Mouse (Mus musculus) limb, embryonic 13.5 days (tissue): Measurements from ENCODE around the gene Fxr1. TPM values are rescaled to one million over a fixed set of nuclear protein-coding genes. Genes with fewer than 3 reads are reported as not detected.

ENCODE experiments used
- ATAC-seq: fragments of 200-750 bp; cut with Nextera tagmentation; 2 replicates; pipeline ENCODE4 v1.8.0; 2017; ENCODE audit warnings: low read depth, moderate number of reproducible peaks, moderate TSS enrichment; ENCODE audit not compliant: low FRiP score
- H3K27ac ChIP-seq: fragments of 300-500 bp; sonication (generic); 2 replicates; pipeline ENCODE4 v1.5.1; 2015; ENCODE audit warnings: inconsistent platforms, mild to moderate bottlenecking, moderate library complexity
- H3K27me3 ChIP-seq: fragments of 300-500 bp; sonication (generic); 2 replicates; pipeline ENCODE4 v1.6.1; 2015; ENCODE audit warnings: mild to moderate bottlenecking, inconsistent platforms
- H3K36me3 ChIP-seq: fragments of 300-500 bp; sonication (generic); 2 replicates; pipeline ENCODE4 v1.6.1; 2015; ENCODE audit warnings: inconsistent platforms, mild to moderate bottlenecking, moderate library complexity
- H3K4me1 ChIP-seq: fragments of 300-500 bp; sonication (generic); 2 replicates; pipeline ENCODE4 v1.6.1; 2015; ENCODE audit warnings: inconsistent platforms
- H3K4me2 ChIP-seq: fragments of 300-500 bp; sonication (generic); replicated peaks from 2 replicates; pipeline ENCODE4 v1.6.1; 2015; ENCODE audit warnings: inconsistent platforms, mild to moderate bottlenecking, moderate library complexity
- H3K4me3 ChIP-seq: fragments of 300-500 bp; sonication (generic); 2 replicates; pipeline ENCODE4 v1.5.1; 2015; ENCODE audit warnings: moderate library complexity, mild to moderate bottlenecking, inconsistent platforms
- H3K9ac ChIP-seq: fragments of 300-500 bp; sonication (generic); 2 replicates; pipeline ENCODE4 v1.6.1; 2015; ENCODE audit warnings: mild to moderate bottlenecking, inconsistent platforms
- H3K9me3 ChIP-seq: fragments of 300-500 bp; sonication (generic); 2 replicates; pipeline ENCODE4 v1.6.1; 2016; ENCODE audit warnings: inconsistent platforms
- WGBS: fragments of 180-500 bp; shearing (Covaris S2); methylation state at CpG from one replicate; pipeline ENCODE4 v1.1.7; 2015; 5-methylcytosine and 5-hydroxymethylcytosine counted together
- polyA plus RNA-seq: library from polyadenylated mRNA; unstranded; fragments of >200 nt; fragmentation: Nextera tagmentation; extraction: Ambion mirVana; gene quantifications from 2 replicates; pipeline ENCODE4 v1.2.1, GENCODE M21; 2015

The Fxr1 gene
- polyA plus RNA-seq, 1 experiment from 2014 or later, result 66.3 TPM

DNA sequence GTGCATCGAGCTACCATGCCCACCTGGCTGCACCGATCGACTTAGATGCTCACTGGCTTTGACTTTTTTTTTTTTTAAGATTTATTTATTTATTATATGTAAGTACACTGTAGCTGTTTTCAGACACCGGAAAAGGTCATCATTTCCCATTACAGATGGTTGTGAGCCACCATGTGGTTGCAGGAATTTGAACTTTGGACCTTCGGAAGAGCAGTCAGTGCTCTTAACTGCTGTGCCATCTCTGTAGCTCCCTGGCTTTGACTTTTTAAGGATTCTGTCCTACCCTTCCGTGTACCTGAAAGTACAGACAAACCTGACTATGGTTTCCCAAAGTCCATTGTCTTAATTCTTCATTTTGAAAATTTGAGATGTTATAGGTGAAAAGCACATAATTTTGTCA is 53.0 kb downstream of the Fxr1 start:
- Histone ChIP-seq H3K4me3 (no peak overlapping the region), H3K27ac (no peak overlapping the region), H3K36me3 (peaks cover 44% of the 10 kb centered on the region), H3K9me3 (no peaks in the 10 kb centered on the region), H3K27me3 (no peaks in the 10 kb centered on the region), H3K4me1 (no peaks in the 10 kb centered on the region), H3K4me2 (no peak overlapping the region), H3K9ac (no peak overlapping the region)
- 94% methylated on average over 6 of the region's 6 CpGs for WGBS
- no peak for ATAC-seq

DNA sequence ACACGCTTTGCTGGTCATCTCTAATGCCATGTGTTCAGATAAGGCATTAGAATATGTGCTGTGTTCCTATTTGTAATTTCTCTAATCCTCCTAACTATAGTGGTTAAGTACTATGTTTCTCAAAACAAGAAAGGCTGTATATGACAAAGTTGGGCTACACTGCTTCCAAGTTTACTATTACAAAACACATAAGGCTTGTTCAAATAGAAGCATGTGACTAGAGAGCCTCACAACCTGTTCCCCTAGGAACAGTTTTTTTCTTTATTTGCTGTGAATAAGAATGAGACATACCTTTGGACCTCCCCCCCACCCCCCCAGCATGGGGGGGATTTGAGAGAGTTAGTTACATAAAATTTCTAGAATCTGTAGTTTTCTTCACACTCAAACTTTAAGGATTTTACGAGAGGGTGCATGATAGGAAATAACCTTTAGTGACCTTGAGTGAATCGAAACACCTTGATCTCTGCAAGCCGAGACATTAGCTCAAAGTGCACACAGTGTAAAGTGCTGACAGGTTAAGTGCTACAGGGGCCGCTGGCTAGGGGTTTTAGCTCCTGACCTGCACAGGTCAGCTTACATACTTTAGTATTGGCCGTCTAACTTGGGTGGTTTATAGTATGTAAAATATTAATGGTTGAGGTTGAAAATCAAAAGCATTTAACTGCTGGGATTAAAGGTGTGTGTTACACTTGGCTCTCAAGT is 56.5 kb downstream of the Fxr1 start:
- Histone ChIP-seq H3K9me3 (no peaks in the 10 kb centered on the region), H3K9ac (no peak overlapping the region), H3K4me3 (no peak overlapping the region), H3K4me2 (no peak overlapping the region), H3K36me3 (peaks cover 47% of the 10 kb centered on the region), H3K27ac (no peak overlapping the region), H3K27me3 (no peaks in the 10 kb centered on the region), H3K4me1 (peaks cover 10% of the 10 kb centered on the region)
- WGBS, result 67% methylated on average over 6 of the region's 6 CpGs
- no peak for ATAC-seq

DNA sequence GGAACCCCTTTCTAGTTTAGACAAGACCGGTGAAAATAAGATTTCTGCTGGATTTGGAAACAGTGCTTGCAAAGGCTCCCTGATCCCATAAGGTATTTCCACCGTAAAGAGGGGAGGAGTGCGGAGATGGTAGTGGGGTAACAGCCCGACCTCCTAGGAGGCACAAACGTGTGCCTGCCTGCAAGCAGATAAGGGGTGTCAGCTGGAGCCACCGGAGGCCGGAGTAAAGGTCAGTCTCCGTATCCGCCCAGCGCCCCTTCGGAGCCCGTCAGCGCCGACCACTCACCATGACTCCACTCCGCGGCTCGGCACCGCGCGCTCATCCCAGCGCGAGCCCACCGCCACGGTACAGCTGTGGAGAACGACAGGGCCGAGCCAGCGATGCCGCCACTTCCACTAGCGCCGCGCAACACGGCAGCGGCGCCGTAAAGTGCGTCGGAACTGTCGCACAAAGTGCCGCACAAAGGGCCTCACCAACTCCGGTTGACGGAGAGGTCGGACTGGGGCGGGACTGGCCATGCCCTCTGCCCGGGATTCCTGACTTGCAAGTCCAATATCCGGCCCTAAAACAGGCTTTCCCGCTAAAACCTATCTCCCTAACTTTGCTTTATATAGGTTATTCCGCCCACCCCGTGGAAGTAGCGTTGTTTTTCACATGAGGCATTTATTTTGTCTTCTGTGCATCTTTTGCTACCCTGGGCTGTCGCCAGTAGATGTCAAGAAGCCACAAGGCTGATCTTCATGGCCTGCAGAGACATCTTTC is 61.3 kb downstream of the Fxr1 start, which contains the start of gene Dnajc19:
Gene Dnajc19 (minus strand): TSS at position 422 of the 763 bp plus-strand sequence.
- Histone ChIP-seq H3K27ac (no peak within 1 kb of the TSS; the same call in 1 of the 2 replicates), H3K4me3 (peak within 1 kb of the TSS; percentile 74), H3K27me3 (no peaks in the 10 kb centered on the region), H3K9me3 (no peaks in the 10 kb centered on the region), H3K4me2 (peak within 1 kb of the TSS; percentile 68), H3K9ac (peak within 1 kb of the TSS; percentile 76), H3K36me3 (peaks cover 11% of the 10 kb centered on the region), H3K4me1 (peaks cover 17% of the 10 kb centered on the region)
- WGBS, result 1% methylated on average over 50 of the region's 50 CpGs
- peak; percentile 91 for ATAC-seq

- Histone ChIP-seq H3K27me3 (no peaks in the 10 kb centered on the region), H3K4me3 (peak overlapping the region; percentile 74), H3K4me2 (peak overlapping the region; percentile 68), H3K9me3 (no peaks in the 10 kb centered on the region), H3K27ac (no peak overlapping the region), H3K4me1 (peaks cover 17% of the 10 kb centered on the region), H3K36me3 (peaks cover 11% of the 10 kb centered on the region), H3K9ac (0 out of 2 replicates have a peak overlapping the region, but pooled peaks have one; percentile 76)
- WGBS, result 79% methylated on average over 3 of the region's 3 CpGs
- no peak for ATAC-seq
Measured at GRCm38 (mm10) chr3:34081929-34082328, 62.2 kb downstream of the Fxr1 start.

DNA sequence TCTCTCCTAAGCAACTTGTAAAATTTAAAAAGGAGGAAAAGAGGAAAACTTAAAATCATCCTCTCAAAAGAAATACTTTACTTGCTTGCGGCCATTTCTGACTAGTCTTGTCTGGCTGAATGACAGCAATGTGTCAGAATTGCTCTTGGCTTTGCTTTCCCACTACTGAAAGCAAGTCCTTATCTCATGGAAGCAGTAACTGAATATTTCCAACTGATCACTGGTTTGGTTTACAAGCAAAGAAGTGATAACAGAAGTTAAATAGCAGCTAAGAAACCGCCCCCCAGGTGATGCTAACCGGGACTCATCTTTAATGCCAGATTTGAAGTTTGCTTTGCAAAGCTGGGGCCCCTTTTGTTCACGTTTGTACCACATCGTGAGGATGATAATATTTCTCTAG is 63.9 kb downstream of the Fxr1 start:
- Histone ChIP-seq H3K4me2 (no peak overlapping the region), H3K4me3 (no peak overlapping the region), H3K27ac (no peak overlapping the region), H3K4me1 (peaks cover 17% of the 10 kb centered on the region), H3K9ac (no peak overlapping the region), H3K36me3 (peaks cover 3% of the 10 kb centered on the region), H3K27me3 (no peaks in the 10 kb centered on the region), H3K9me3 (no peaks in the 10 kb centered on the region)
- no peak for ATAC-seq
- WGBS, result 76% methylated on average over 5 of the region's 5 CpGs

DNA sequence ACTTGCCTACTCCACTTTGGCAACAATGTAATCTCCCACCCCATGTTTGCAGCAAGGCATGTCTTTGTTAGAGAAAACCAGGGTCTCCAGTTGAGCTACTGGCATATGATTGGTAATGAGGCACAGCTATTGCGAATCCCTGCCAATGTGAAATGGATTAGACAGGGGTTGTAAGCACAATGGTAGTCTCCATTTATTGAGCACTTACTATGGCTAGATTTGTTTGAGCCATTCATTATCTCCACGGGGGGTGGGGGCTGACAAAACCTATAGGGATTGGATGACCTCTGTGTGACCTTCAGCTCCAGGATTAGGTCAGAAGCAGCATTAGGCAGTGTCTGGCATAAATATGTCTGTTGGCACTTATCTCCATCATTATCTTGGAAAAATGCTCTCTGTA is 83.1 kb downstream of the Fxr1 start:
- H3K4me3 ChIP-seq, result no peak overlapping the region
- WGBS, result 71% methylated on average over 2 of the region's 2 CpGs
- H3K9ac ChIP-seq, result no peak overlapping the region
- H3K27me3 ChIP-seq, result peaks cover 27% of the 10 kb centered on the region
- H3K4me1 ChIP-seq, result no peaks in the 10 kb centered on the region
- no peaks in the 10 kb centered on the region for H3K36me3 ChIP-seq
- H3K27ac ChIP-seq, result no peak overlapping the region
- H3K4me2 ChIP-seq, result no peak overlapping the region
- ATAC-seq, result no peak
- no peaks in the 10 kb centered on the region for H3K9me3 ChIP-seq

DNA sequence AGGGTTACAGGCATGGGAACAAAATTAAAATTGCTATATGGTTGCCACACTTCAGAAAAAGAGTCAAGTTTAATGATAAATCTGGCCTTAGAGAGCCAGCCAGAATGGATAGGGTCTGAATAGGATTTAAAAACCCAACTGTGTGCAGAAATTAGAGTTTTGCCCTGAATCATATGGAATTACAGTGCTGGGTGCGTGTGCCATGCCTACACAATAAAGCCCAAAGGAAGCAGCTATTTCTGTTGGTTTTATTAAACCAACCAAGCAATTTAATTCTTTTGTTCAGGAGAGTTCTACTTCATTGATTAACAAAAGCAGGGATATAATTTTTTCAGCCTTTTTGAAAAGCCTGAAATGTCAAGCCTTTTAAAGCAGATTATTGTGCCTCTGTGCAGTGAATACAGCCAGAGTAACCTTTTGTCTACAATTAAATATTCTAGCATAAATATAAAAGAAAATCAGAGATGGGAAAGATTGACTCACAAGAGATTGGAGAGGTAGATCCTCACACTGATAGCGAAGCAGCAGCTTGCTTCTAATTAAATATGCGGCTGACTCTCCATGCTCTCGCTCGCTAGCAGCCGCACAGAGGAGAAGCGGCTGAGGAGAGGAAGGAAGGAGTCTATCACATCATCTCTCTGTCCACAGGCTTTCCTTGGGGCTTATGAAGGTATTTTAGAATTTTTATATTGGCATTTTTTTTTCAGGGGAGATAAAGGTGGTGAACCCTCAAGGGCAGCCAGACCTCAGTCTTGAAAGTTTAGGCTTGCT is 84.3 kb downstream of the Fxr1 start:
- H3K9ac ChIP-seq, result no peak overlapping the region
- no peaks in the 10 kb centered on the region for H3K4me1 ChIP-seq
- 45% methylated on average over 7 of the region's 7 CpGs for WGBS
- no peak for ATAC-seq
- H3K36me3 ChIP-seq, result no peaks in the 10 kb centered on the region
- peaks cover 33% of the 10 kb centered on the region for H3K27me3 ChIP-seq
- no peak overlapping the region for H3K4me2 ChIP-seq
- H3K4me3 ChIP-seq, result no peak overlapping the region
- no peaks in the 10 kb centered on the region for H3K9me3 ChIP-seq
- H3K27ac ChIP-seq, result no peak overlapping the region

GRCm38 (mm10) chr3:34106421-34106820 is 86.7 kb downstream of the Fxr1 start:
- peaks cover 33% of the 10 kb centered on the region for H3K27me3 ChIP-seq
- 15% methylated on average over 9 of the region's 9 CpGs for WGBS
- H3K4me1 ChIP-seq, result no peaks in the 10 kb centered on the region
- no peak overlapping the region for H3K4me3 ChIP-seq
- no peak for ATAC-seq
- H3K9ac ChIP-seq, result no peak overlapping the region
- no peaks in the 10 kb centered on the region for H3K9me3 ChIP-seq
- H3K27ac ChIP-seq, result no peak overlapping the region
- H3K36me3 ChIP-seq, result no peaks in the 10 kb centered on the region
- H3K4me2 ChIP-seq, result no peak overlapping the region

- ATAC-seq, result no peak
Measured at GRCm38 (mm10) chr3:34107631-34108030, 87.9 kb downstream of the Fxr1 start.

DNA sequence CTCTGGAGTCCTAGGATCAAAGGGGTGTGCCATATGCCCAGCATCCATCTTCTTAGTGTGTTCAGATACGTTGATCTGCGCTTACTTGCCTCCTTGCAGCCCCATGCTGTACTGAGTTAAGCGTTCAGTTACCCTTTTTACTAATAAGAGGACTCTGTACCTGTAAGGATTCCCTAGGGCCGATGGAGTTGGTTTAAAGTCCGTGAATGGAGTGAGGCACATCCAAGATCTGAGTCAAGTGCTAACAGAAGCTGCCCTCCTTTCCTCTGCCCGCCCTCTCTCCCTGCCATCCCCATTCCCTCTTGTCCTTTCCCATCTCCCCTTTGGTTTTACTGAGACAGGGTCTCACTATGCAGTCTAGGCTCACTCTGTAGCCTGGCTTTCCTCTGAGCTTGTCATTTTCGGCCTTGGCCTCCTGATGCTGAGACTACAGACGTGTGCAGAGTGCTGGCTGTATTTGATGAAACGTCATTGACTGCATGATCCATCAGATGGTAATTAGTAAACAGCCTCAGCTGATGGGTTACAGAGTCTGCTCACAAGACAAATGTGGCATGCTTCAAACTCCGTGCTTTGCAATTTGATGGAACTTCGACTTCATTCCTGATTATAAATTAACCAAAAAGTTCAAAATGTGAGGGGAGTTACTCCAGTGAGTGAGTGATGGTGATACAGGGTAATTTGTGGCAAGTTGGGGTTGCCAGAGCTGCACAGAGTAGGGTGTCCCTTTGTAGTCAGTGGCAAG is 92.4 kb downstream of the Fxr1 start:
- no peak overlapping the region for H3K9ac ChIP-seq
- no peaks in the 10 kb centered on the region for H3K36me3 ChIP-seq
- H3K4me1 ChIP-seq, result no peaks in the 10 kb centered on the region
- no peak overlapping the region for H3K4me3 ChIP-seq
- no peaks in the 10 kb centered on the region for H3K9me3 ChIP-seq
- no peak overlapping the region for H3K4me2 ChIP-seq
- WGBS, result 71% methylated on average over 11 of the region's 11 CpGs
- H3K27me3 ChIP-seq, result peaks cover 12% of the 10 kb centered on the region; the same call in 1 of the 2 replicates
- no peak overlapping the region for H3K27ac ChIP-seq
- ATAC-seq, result no peak

More at GRCm38 (mm10) chr3:34107631-34108030, 87.9 kb downstream of the Fxr1 start:
- no peak overlapping the region for H3K4me3 ChIP-seq
- no peak overlapping the region for H3K9ac ChIP-seq
- H3K36me3 ChIP-seq, result no peaks in the 10 kb centered on the region
- peaks cover 33% of the 10 kb centered on the region for H3K27me3 ChIP-seq
- WGBS, result 69% methylated on average over 3 of the region's 3 CpGs
- no peaks in the 10 kb centered on the region for H3K4me1 ChIP-seq
- no peak overlapping the region for H3K4me2 ChIP-seq
- H3K27ac ChIP-seq, result no peak overlapping the region
- no peaks in the 10 kb centered on the region for H3K9me3 ChIP-seq

DNA sequence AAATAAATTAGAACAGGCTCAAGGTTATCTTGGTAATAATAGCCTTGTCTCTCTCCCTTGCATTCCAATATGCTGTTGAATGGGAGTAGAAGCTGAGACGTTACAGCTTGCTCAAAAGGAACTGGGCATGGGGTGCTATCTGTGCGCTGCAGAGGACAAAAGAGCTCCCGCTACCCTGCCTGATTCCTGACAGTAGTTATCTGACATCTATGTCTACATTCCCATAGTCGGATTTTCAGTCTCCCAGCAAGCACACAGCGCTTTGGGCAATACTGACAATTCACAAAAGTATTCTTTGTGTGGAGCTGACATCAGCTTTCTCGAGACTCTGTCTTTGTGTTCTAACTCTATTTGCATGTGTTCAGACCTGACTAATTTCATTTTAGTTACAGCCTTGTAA is 96.1 kb downstream of the Fxr1 start:
- Histone ChIP-seq H3K9me3 (no peaks in the 10 kb centered on the region), H3K4me2 (no peak overlapping the region), H3K9ac (no peak overlapping the region), H3K36me3 (no peaks in the 10 kb centered on the region), H3K27me3 (no peaks in the 10 kb centered on the region), H3K4me1 (no peaks in the 10 kb centered on the region), H3K4me3 (no peak overlapping the region), H3K27ac (no peak overlapping the region)
- no peak for ATAC-seq
- WGBS, result 79% methylated on average over 6 of the region's 6 CpGs
